Mouse (Mus musculus): ENCODE measurements around the gene 4921539E11Rik.

- no peak for TF ChIP-seq EP300 (IDR thresholded peaks at IDR 0.05)
- TF ChIP-seq CTCF (IDR thresholded peaks at IDR 0.05), result peak; percentile 68
Observed at GRCm38 (mm10) chr4:103326994-103327393, 36.3 kb upstream of the 4921539E11Rik start.
